Mouse (Mus musculus): ENCODE data around the gene Atg101. TPM values are rescaled to one million over a fixed set of nuclear protein-coding genes. Genes with fewer than 3 reads are reported as not detected.

The Atg101 gene
- polyA plus RNA-seq, 1 experiment from 2014 or later: 87.0 TPM

DNA sequence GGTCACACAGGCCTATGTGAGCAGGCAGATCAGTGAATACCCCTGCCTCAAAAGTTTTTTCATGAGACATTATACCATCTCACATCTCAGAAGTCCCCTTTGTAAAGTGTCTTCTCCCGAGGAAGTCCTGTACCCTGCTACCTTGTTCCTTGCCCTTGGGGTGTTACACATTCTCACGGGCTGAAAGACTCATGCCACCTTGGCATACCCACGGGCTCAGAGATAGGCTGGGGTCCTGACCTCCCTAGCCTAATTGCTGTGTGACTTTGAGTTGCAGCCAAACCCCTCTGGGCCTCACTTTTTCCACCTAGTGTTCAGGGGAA lies 30.5 kb upstream of the Atg101 start:
- no peaks in the 10 kb centered on the region for H3K27me3 ChIP-seq (ENCODE audit: insufficient read depth, low read length)
- H3K36me3 ChIP-seq (ENCODE audit: insufficient read depth, low read length): no peaks in the 10 kb centered on the region
- no peak overlapping the region for H3K27ac ChIP-seq (ENCODE audit: low read length)
- no peak; the same call in 1 of the 2 replicates for ATAC-seq (ENCODE audit: low FRiP score, low TSS enrichment)
- no peaks in the 10 kb centered on the region for H3K9me3 ChIP-seq (ENCODE audit: low read length)
- 36% methylated on average over 3 of the region's 3 CpGs for WGBS
- H3K4me3 ChIP-seq (ENCODE audit: low read length): peak overlapping the region; percentile 66
- peak overlapping the region; percentile 83 for H3K9ac ChIP-seq (replicated peaks; ENCODE audit: low read length)
- peaks cover 4% of the 10 kb centered on the region for H3K4me1 ChIP-seq (ENCODE audit: insufficient read depth, low read length)
- peak overlapping the region; percentile 95 for H3K4me2 ChIP-seq (replicated peaks; ENCODE audit: low read depth, low read length)

DNA sequence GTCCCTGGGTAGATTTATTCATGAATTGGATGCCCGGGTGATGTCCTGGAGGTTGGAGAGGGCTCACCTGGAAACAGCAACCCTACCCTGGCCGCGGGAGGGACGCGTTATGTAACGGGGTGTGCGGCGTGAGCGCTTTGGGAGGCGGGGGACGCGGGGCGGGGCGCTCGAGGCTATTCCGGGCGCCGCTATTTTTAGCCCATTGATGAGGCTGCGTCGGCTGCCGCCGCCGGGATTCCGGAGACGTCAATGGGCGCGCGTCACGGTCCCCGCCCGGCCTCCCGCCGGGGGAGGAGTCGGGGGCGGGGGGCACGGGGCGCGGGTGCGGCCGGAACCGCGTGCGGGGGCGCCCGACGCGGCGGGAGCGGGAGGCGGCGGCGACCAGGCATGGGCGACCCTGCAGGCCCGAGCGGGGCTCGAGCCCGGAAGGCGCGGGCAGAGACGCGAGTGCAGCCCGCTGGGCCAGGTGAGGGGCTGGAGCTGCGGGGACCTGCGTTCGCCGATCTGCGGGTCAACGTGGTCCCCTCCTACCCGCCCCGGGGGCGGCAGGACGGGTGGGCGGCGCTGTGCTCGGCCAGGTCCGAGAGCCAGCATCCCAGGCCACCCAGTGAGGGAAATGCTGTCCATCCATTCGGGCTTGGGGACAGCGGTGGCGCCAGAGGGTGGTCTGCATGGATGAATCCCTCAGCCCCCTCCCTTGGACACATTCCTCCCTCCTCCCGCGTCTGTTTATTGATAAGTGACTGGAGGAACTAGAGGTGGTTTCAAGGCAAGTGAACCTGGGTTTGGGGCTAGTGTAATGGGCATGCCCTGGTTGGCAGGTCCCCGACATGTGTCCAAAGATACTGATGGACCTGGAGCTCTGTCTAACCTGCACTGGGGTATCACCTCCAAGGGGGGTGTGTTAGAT lies 29.9 kb upstream of the Atg101 start, which contains the start of gene Nr4a1:
Nr4a1 (plus strand) TSS at position 384 of the 910 bp plus-strand sequence.
- peak within 1 kb of the TSS; percentile 83 for H3K9ac ChIP-seq (replicated peaks; ENCODE audit: low read length)
- H3K27me3 ChIP-seq (ENCODE audit: insufficient read depth, low read length): no peaks in the 10 kb centered on the region
- peak within 1 kb of the TSS; percentile 66 for H3K4me3 ChIP-seq (ENCODE audit: low read length)
- no peaks in the 10 kb centered on the region for H3K9me3 ChIP-seq (ENCODE audit: low read length)
- no peak within 1 kb of the TSS for H3K27ac ChIP-seq (ENCODE audit: low read length)
- 2% methylated on average over 59 of the region's 82 CpGs for WGBS
- peak; percentile 58 for ATAC-seq (ENCODE audit: low FRiP score, low TSS enrichment)
- peaks cover 4% of the 10 kb centered on the region for H3K4me1 ChIP-seq (ENCODE audit: insufficient read depth, low read length)
- no peaks in the 10 kb centered on the region for H3K36me3 ChIP-seq (ENCODE audit: insufficient read depth, low read length)
- H3K4me2 ChIP-seq (replicated peaks; ENCODE audit: low read depth, low read length): peak within 1 kb of the TSS; percentile 95

DNA sequence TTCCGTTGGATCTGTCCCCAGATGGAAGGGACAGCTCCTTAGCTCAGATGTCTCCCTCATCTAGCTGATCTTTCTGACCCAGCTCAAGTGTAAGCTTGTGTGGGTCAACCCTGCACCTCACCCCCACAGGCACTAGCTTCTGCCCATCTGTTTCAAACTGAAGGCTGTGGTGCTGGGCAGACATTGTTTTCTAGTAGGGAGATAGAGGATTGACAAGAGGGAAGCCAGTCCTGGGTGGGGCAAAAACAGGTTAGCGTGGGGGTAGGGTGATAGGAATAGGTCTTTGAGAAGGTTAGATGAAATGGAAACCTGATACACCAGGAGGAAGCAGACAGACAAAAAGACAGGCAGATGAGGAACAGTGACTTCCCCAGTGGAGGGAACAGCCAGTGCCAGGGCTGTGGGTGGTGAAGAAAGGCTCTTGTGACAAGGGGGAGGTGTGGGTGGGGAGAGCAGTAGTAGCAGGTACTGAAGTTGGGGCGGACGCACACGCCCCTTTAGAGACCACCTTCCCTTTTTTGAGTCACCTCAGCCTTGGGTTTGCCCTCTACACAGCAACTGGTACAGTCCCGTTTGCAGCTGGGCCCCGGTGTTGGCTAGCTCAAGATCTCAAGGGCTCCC lies 28.1 kb upstream of the Atg101 start:
- no peak overlapping the region for H3K9ac ChIP-seq (replicated peaks; ENCODE audit: low read length)
- H3K27ac ChIP-seq (ENCODE audit: low read length): no peak overlapping the region
- no peak overlapping the region for H3K4me2 ChIP-seq (replicated peaks; ENCODE audit: low read depth, low read length)
- H3K4me3 ChIP-seq (ENCODE audit: low read length): no peak overlapping the region
- no peaks in the 10 kb centered on the region for H3K9me3 ChIP-seq (ENCODE audit: low read length)
- peaks cover 16% of the 10 kb centered on the region for H3K4me1 ChIP-seq (ENCODE audit: insufficient read depth, low read length)
- H3K36me3 ChIP-seq (ENCODE audit: insufficient read depth, low read length): no peaks in the 10 kb centered on the region
- ATAC-seq (ENCODE audit: low FRiP score, low TSS enrichment): no peak
- H3K27me3 ChIP-seq (ENCODE audit: insufficient read depth, low read length): no peaks in the 10 kb centered on the region
- WGBS: 82% methylated on average over 7 of the region's 7 CpGs

DNA sequence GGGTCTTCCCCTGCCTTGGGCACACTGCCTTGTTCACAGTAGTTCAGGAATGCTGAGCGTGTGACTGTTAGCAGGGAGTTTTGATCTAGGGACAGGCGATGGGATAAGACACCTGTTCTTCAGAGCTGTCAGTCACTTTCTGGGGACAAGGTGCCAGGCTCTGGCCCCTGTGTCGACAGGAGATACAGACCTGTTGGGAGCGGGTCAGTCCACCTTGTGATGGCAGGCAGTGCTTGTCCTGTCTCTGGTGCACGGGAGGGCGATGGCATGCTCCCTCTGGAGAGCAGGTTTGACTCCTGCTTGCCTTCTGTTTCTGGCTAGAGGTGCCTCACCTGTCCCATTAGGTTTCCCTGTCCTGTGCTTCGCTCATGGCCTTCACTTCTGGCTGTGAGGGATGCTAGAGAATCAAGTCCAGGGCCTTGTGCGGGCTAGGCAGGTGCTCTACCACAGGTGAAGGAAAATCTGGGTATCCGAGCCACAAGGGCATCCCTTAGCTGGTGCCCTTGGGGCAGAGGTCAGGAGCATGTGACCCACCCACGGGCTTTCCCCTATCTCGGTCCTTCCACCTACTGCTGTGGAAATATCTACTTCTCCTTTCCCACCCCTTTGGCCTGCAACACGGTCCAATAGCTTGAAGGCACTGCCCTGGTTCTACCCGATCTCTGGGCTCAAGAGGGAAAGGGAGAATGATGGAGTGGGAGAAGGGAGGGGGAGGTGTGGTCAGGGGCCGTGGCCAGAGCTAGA lies 27.4 kb upstream of the Atg101 start:
- WGBS: 70% methylated on average over 14 of the region's 14 CpGs
- no peak overlapping the region for H3K9ac ChIP-seq (replicated peaks; ENCODE audit: low read length)

DNA sequence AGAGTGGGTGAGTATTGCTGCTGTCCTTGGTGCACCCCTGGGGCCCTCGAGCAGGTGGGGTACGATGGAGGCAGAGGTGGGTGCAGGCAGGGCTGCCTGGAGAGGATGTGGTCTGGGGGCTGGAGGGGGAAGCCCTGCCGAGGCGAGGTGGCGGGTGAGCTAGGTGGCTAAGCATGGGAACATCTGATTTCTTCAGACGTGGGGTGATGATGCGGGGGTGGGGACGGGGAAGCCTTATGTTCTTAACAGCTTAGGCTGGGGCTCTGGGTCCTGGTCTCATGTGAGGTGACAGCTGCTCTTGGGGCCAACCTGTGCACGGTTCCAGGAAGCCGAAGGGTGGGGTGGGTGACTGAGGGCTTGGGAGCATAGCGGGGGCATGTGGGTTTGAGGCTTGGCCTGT lies 25.7 kb upstream of the Atg101 start:
- Histone ChIP-seq H3K9me3 (ENCODE audit: low read length) (no peaks in the 10 kb centered on the region), H3K9ac (replicated peaks; ENCODE audit: low read length) (no peak overlapping the region), H3K4me2 (replicated peaks; ENCODE audit: low read depth, low read length) (no peak overlapping the region), H3K27ac (ENCODE audit: low read length) (no peak overlapping the region), H3K4me3 (ENCODE audit: low read length) (no peak overlapping the region), H3K36me3 (ENCODE audit: insufficient read depth, low read length) (no peaks in the 10 kb centered on the region), H3K27me3 (ENCODE audit: insufficient read depth, low read length) (no peaks in the 10 kb centered on the region), H3K4me1 (ENCODE audit: insufficient read depth, low read length) (peaks cover 23% of the 10 kb centered on the region)
- no peak for ATAC-seq (ENCODE audit: low FRiP score, low TSS enrichment)
- WGBS: 83% methylated on average over 11 of the region's 11 CpGs

More for the DNA sequence above, 27.4 kb upstream of the Atg101 start:
- Histone ChIP-seq H3K4me3 (ENCODE audit: low read length) (no peak overlapping the region), H3K9me3 (ENCODE audit: low read length) (no peaks in the 10 kb centered on the region), H3K4me2 (replicated peaks; ENCODE audit: low read depth, low read length) (no peak overlapping the region), H3K27ac (ENCODE audit: low read length) (no peak overlapping the region), H3K4me1 (ENCODE audit: insufficient read depth, low read length) (peaks cover 23% of the 10 kb centered on the region), H3K27me3 (ENCODE audit: insufficient read depth, low read length) (no peaks in the 10 kb centered on the region), H3K36me3 (ENCODE audit: insufficient read depth, low read length) (no peaks in the 10 kb centered on the region)
- no peak for ATAC-seq (ENCODE audit: low FRiP score, low TSS enrichment)

DNA sequence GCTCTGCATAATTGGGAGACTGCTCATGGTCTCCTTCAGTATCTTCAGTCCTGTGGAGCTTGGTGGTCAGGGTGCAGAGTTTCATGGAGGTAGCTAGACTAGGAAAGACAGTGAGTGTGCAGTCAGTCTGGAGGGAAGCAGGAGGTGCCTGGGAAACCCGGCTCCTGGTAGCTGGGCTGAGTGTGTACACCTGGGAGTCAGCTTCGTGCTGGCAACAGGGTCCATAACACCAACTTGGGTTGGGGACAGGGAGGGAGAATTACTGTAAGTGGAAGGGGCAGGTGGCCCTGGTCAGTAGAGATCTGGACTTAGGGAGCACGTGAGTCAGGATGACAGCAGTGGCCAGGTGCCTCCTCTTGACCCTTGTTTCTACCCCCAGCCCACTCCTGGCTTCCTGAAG lies 24.1 kb upstream of the Atg101 start:
- Histone ChIP-seq H3K27ac (ENCODE audit: low read length) (no peak overlapping the region), H3K4me2 (replicated peaks; ENCODE audit: low read depth, low read length) (no peak overlapping the region), H3K4me1 (ENCODE audit: insufficient read depth, low read length) (peaks cover 18% of the 10 kb centered on the region), H3K9ac (replicated peaks; ENCODE audit: low read length) (no peak overlapping the region), H3K4me3 (ENCODE audit: low read length) (no peak overlapping the region), H3K9me3 (ENCODE audit: low read length) (no peaks in the 10 kb centered on the region), H3K27me3 (ENCODE audit: insufficient read depth, low read length) (no peaks in the 10 kb centered on the region), H3K36me3 (ENCODE audit: insufficient read depth, low read length) (no peaks in the 10 kb centered on the region)
- ATAC-seq (ENCODE audit: low FRiP score, low TSS enrichment): no peak
- 79% methylated on average over 3 of the region's 3 CpGs for WGBS

GRCm38 (mm10) chr15:101260387-101260786 lies 23.7 kb upstream of the Atg101 start:
- no peak overlapping the region for H3K9ac ChIP-seq (replicated peaks; ENCODE audit: low read length)
- H3K36me3 ChIP-seq (ENCODE audit: insufficient read depth, low read length): no peaks in the 10 kb centered on the region
- H3K27me3 ChIP-seq (ENCODE audit: insufficient read depth, low read length): no peaks in the 10 kb centered on the region
- peaks cover 18% of the 10 kb centered on the region for H3K4me1 ChIP-seq (ENCODE audit: insufficient read depth, low read length)
- no peak overlapping the region for H3K4me3 ChIP-seq (ENCODE audit: low read length)
- H3K27ac ChIP-seq (ENCODE audit: low read length): peak overlapping the region; percentile 83
- no peaks in the 10 kb centered on the region for H3K9me3 ChIP-seq (ENCODE audit: low read length)
- H3K4me2 ChIP-seq (replicated peaks; ENCODE audit: low read depth, low read length): no peak overlapping the region
- WGBS: 41% methylated on average over 10 of the region's 10 CpGs
- no peak for ATAC-seq (ENCODE audit: low FRiP score, low TSS enrichment)

- Histone ChIP-seq H3K27ac (ENCODE audit: low read length) (peak overlapping the region; percentile 83), H3K36me3 (ENCODE audit: insufficient read depth, low read length) (no peaks in the 10 kb centered on the region), H3K4me2 (replicated peaks; ENCODE audit: low read depth, low read length) (no peak overlapping the region), H3K4me1 (ENCODE audit: insufficient read depth, low read length) (peaks cover 23% of the 10 kb centered on the region), H3K9me3 (ENCODE audit: low read length) (no peaks in the 10 kb centered on the region), H3K27me3 (ENCODE audit: insufficient read depth, low read length) (no peaks in the 10 kb centered on the region), H3K9ac (replicated peaks; ENCODE audit: low read length) (peak overlapping the region; percentile 42; the same call in 1 of the 2 replicates), H3K4me3 (ENCODE audit: low read length) (no peak overlapping the region)
- ATAC-seq (ENCODE audit: low FRiP score, low TSS enrichment): no peak
- 64% methylated on average over 13 of the region's 13 CpGs for WGBS
Measured at GRCm38 (mm10) chr15:101260874-101261622, 23.0 kb upstream of the Atg101 start.

DNA sequence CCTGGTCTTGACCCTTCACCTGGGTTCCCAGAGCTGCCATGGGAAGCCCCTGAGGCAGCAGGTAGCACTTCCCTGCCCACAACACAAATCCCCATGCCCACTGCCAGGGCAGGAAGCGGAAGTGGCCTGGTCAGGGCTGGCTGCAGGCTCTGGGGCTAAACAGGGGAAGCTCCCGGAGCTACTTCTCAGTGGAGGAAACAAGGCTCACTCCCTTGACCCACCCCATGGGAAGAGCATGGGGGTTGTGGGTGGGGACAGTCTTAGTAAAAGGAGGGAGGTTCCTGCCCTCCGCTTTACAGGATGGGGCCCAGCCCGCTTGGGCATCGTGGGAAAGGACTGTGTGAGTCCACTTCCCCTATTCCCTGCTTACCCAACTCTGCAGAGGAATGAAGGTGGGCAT lies 21.6 kb upstream of the Atg101 start:
- Histone ChIP-seq H3K27me3 (ENCODE audit: insufficient read depth, low read length) (no peaks in the 10 kb centered on the region), H3K27ac (ENCODE audit: low read length) (peak overlapping the region; percentile 22), H3K4me1 (ENCODE audit: insufficient read depth, low read length) (peaks cover 27% of the 10 kb centered on the region), H3K4me3 (ENCODE audit: low read length) (no peak overlapping the region), H3K4me2 (replicated peaks; ENCODE audit: low read depth, low read length) (no peak overlapping the region), H3K9ac (replicated peaks; ENCODE audit: low read length) (no peak overlapping the region), H3K9me3 (ENCODE audit: low read length) (no peaks in the 10 kb centered on the region), H3K36me3 (ENCODE audit: insufficient read depth, low read length) (no peaks in the 10 kb centered on the region)
- 68% methylated on average over 5 of the region's 5 CpGs for WGBS
- ATAC-seq (ENCODE audit: low FRiP score, low TSS enrichment): no peak
